Mouse (Mus musculus) heart, postnatal 0 days (tissue): Measurements from ENCODE around the gene Dennd2a. TPM values are rescaled to one million over a fixed set of nuclear protein-coding genes. Genes with fewer than 3 reads are reported as not detected.

Experiments used
- ATAC-seq: fragments of 200-750 bp; cut with Nextera tagmentation; 2 replicates; pipeline ENCODE4 v1.8.0; 2017; ENCODE audit warnings: low read depth, moderate number of reproducible peaks, moderate library complexity; ENCODE audit not compliant: insufficient read depth
- DNase-seq: peaks from one replicate; pipeline ENCODE4 v3.0.0-alpha.2; 2016; ENCODE audit warnings: low spot score
- H3K27ac ChIP-seq: fragments of 300-500 bp; sonication (generic); 2 replicates; pipeline ENCODE4 v1.5.1; 2014; ENCODE audit warnings: low read depth, mild to moderate bottlenecking
- H3K27me3 ChIP-seq: fragments of 300-500 bp; sonication (generic); 2 replicates; pipeline ENCODE4 v1.6.1; 2014; ENCODE audit warnings: low read length, mixed read lengths; ENCODE audit not compliant: control insufficient read depth, insufficient read depth
- H3K36me3 ChIP-seq: fragments of 300-500 bp; sonication (generic); replicated peaks from 2 replicates; pipeline ENCODE4 v1.6.1; 2014; ENCODE audit warnings: low read length, mixed read lengths; ENCODE audit not compliant: control insufficient read depth, insufficient read depth
- H3K4me1 ChIP-seq: fragments of 300-500 bp; sonication (generic); 2 replicates; pipeline ENCODE4 v1.6.1; 2014; ENCODE audit warnings: antibody characterized with exemption; ENCODE audit not compliant: control insufficient read depth, insufficient read depth
- H3K4me2 ChIP-seq: fragments of 300-500 bp; sonication (generic); 2 replicates; pipeline ENCODE4 v1.6.1; 2014; ENCODE audit warnings: low read depth, mild to moderate bottlenecking, low read length, moderate library complexity
- H3K4me3 ChIP-seq: fragments of 300-500 bp; sonication (generic); 2 replicates; pipeline ENCODE4 v1.5.1; 2014; ENCODE audit warnings: low read depth, low read length
- H3K9ac ChIP-seq: fragments of 300-500 bp; sonication (generic); replicated peaks from 2 replicates; pipeline ENCODE4 v1.6.1; 2014; ENCODE audit warnings: low read depth, low read length, mixed read lengths
- H3K9me3 ChIP-seq: fragments of 300-500 bp; sonication (generic); replicated peaks from 2 replicates; pipeline ENCODE4 v1.6.1; 2016; ENCODE audit warnings: low read length; ENCODE audit not compliant: control insufficient read depth
- CTCF ChIP-seq: IDR thresholded peaks from 2 replicates; pipeline ENCODE4 v1.5.1; 2016; ENCODE audit warnings: antibody characterized with exemption, control low read depth, low read depth
- EP300 ChIP-seq: IDR thresholded peaks from 2 replicates; pipeline ENCODE4 v1.6.1; 2016; ENCODE audit warnings: antibody characterized with exemption, low read depth
- WGBS: fragments of 180-500 bp; shearing (Covaris S2); extraction: QIAGEN DNeasy Blood & Tissue Kit; methylation state at CpG from one replicate; pipeline ENCODE4 v1.1.7; 2014; 5-methylcytosine and 5-hydroxymethylcytosine counted together
- polyA plus RNA-seq: library from polyadenylated mRNA; unstranded; fragments of >200 nt; fragmentation: Nextera tagmentation; extraction: Ambion mirVana; gene quantifications from 2 replicates; pipeline ENCODE4 v1.2.1, GENCODE M21; 2015
- total RNA-seq: library from RNA; depleted of rRNA; stranded (reverse); fragments of >200 nt; gene quantifications from 2 replicates; pipeline ENCODE4 v1.2.3, GENCODE M21; 2014; ENCODE audit warnings: low replicate concordance; rRNA removed

Gene Dennd2a
- total and polyA plus RNA-seq, 2 experiments from 2014 or later, result 5.5 to 9.0 TPM

GRCm38 (mm10) chr6:39415762-39416161 is 141.9 kb downstream of the Dennd2a start:
- H3K9ac ChIP-seq, result no peak overlapping the region
- DNase-seq, result peak; percentile 23
- WGBS, result 50% methylated on average over 3 of the region's 5 CpGs

GRCm38 (mm10) chr6:39414106-39414505 is 143.6 kb downstream of the Dennd2a start:
- no peak for TF ChIP-seq EP300
- TF ChIP-seq CTCF, result no peak; the same call in 1 of the 2 replicates
- Histone ChIP-seq H3K27ac (no peak overlapping the region), H3K36me3 (0 out of 2 replicates have a peak, but pooled peaks cover 6% of the 10 kb centered on the region), H3K4me3 (no peak overlapping the region), H3K9me3 (no peaks in the 10 kb centered on the region), H3K4me1 (peaks cover 5% of the 10 kb centered on the region; the same call in 1 of the 2 replicates), H3K27me3 (0 out of 2 replicates have a peak, but pooled peaks cover 4% of the 10 kb centered on the region), H3K4me2 (no peak overlapping the region), H3K9ac (no peak overlapping the region)
- no peak for ATAC-seq
- DNase-seq, result no peak
- WGBS, result 93% methylated on average over 1 of the region's 1 CpGs

More at GRCm38 (mm10) chr6:39415762-39416161, 141.9 kb downstream of the Dennd2a start:
- Histone ChIP-seq H3K36me3 (no peaks in the 10 kb centered on the region), H3K27me3 (0 out of 2 replicates have a peak, but pooled peaks cover 6% of the 10 kb centered on the region), H3K4me1 (peaks cover 7% of the 10 kb centered on the region; the same call in 1 of the 2 replicates), H3K4me2 (no peak overlapping the region), H3K9me3 (no peaks in the 10 kb centered on the region), H3K4me3 (no peak overlapping the region), H3K27ac (no peak overlapping the region)
- TF ChIP-seq EP300, result no peak
- TF ChIP-seq CTCF, result peak; percentile 49
- no peak for ATAC-seq

Other genes with a start within 250 kb of the Dennd2a start
- 9.0 and 12.6 TPM in 2 replicates for gene Slc37a3, start 180.2 kb downstream of the Dennd2a start, total RNA-seq
- gene Slc37a3, start 180.2 kb downstream of the Dennd2a start, polyA plus RNA-seq, result 19.9 TPM in 2 replicates
- 0.43 TPM in 1 of 2 replicates, not detected in the other for gene Rab19, start 176.7 kb downstream of the Dennd2a start, total RNA-seq
- 0.30 and 0.40 TPM in 2 replicates for gene Rab19, start 176.7 kb downstream of the Dennd2a start, polyA plus RNA-seq
- 51.7 and 61.1 TPM in 2 replicates for gene Mkrn1, start 137.4 kb downstream of the Dennd2a start, total RNA-seq
- 52.1 and 57.5 TPM in 2 replicates for gene Mkrn1, start 137.4 kb downstream of the Dennd2a start, polyA plus RNA-seq
- 17.5 and 22.4 TPM in 2 replicates for gene Adck2, start 16.0 kb upstream of the Dennd2a start, total RNA-seq
- 24.4 and 25.7 TPM in 2 replicates for gene Adck2, start 16.0 kb upstream of the Dennd2a start, polyA plus RNA-seq
- not detected in 2 replicates for gene Gm42420, start 27.9 kb upstream of the Dennd2a start, total RNA-seq
- gene Gm42420, start 27.9 kb upstream of the Dennd2a start, polyA plus RNA-seq, result 0.60 and 2.7 TPM in 2 replicates
- gene Ndufb2, start 34.7 kb upstream of the Dennd2a start, total RNA-seq, result 719 and 838 TPM in 2 replicates
- 1,229 and 1,304 TPM in 2 replicates for gene Ndufb2, start 34.7 kb upstream of the Dennd2a start, polyA plus RNA-seq
- 11.6 and 22.9 TPM in 2 replicates for gene Braf, start 167.6 kb upstream of the Dennd2a start, total RNA-seq
- gene Braf, start 167.6 kb upstream of the Dennd2a start, polyA plus RNA-seq, result 4.2 and 4.4 TPM in 2 replicates